Mouse (Mus musculus) layer of hippocampus, adult 8-10 months (tissue): ENCODE measurements around the gene Platr17. TPM values are rescaled to one million over a fixed set of nuclear protein-coding genes. Genes with fewer than 3 reads are reported as not detected.

Experiments
- DNase-seq, 2 experiments: peaks; one replicate each; pipeline ENCODE4 v3.0.0; 2022; ENCODE audit warnings: low spot score in 2 of 2
- total RNA-seq, 4 experiments: library from RNA; stranded (reverse); gene quantifications; 2 replicates each; pipeline ENCODE4 v1.2.4; 2022

Gene Platr17
- total RNA-seq, 4 experiments from 2014 or later, result 1.4 to 1.8 TPM; not detected in 2

GRCm38 (mm10) chr17:33919351-33920281 is 14.7 kb downstream of the Platr17 start:
- DNase-seq, result peak in 1 of 2 experiments; percentile 36

- peak; percentile 69 to 79 for DNase-seq
These were observed 15.6 kb downstream of the Platr17 start for GRCm38 (mm10) chr17:33920282-33921097.

- no peak for DNase-seq
These were observed 16.4 kb downstream of the Platr17 start for GRCm38 (mm10) chr17:33921361-33921760.

GRCm38 (mm10) chr17:33924577-33925283 is 19.8 kb downstream of the Platr17 start:
- no peak for DNase-seq

- no peak for DNase-seq
These were observed 20.6 kb downstream of the Platr17 start for GRCm38 (mm10) chr17:33925406-33926116.

GRCm38 (mm10) chr17:33926207-33926932 is 21.4 kb downstream of the Platr17 start:
- DNase-seq, result no peak

GRCm38 (mm10) chr17:33928251-33928947 is 23.5 kb downstream of the Platr17 start:
- DNase-seq, result no peak

- peak in 1 of 2 experiments; percentile 90 for DNase-seq
These were observed 24.7 kb downstream of the Platr17 start, which contains the start of gene Rgl2 for GRCm38 (mm10) chr17:33929371-33930279. Rgl2 (plus strand) TSS chr17:33929543.

- DNase-seq, result peak in 1 of 2 experiments; percentile 65
These were observed 25.6 kb downstream of the Platr17 start for GRCm38 (mm10) chr17:33930280-33931158.

- DNase-seq, result no peak
These were observed 26.4 kb downstream of the Platr17 start for GRCm38 (mm10) chr17:33931159-33931866.

GRCm38 (mm10) chr17:33931947-33932346 is 27.0 kb downstream of the Platr17 start:
- no peak for DNase-seq

- DNase-seq, result no peak
These were observed 27.5 kb downstream of the Platr17 start for GRCm38 (mm10) chr17:33932448-33932847.

- no peak for DNase-seq
These were observed 28.0 kb downstream of the Platr17 start for GRCm38 (mm10) chr17:33932970-33933369.

- no peak for DNase-seq
These were observed 30.6 kb downstream of the Platr17 start for GRCm38 (mm10) chr17:33935422-33936055.

- DNase-seq, result no peak
These were observed 32.1 kb downstream of the Platr17 start for GRCm38 (mm10) chr17:33936993-33937392.

GRCm38 (mm10) chr17:33938783-33939182 is 33.8 kb downstream of the Platr17 start:
- no peak for DNase-seq
